Mouse (Mus musculus) spleen, postnatal 14 days (tissue): ENCODE results near the gene Caly.

ENCODE experiments used
- DNase-seq, 2 experiments: peaks; one replicate each; pipeline ENCODE4 v3.0.0; 2021 to 2022; ENCODE audit warnings: low spot score in 2 of 2

Gene Caly

DNA sequence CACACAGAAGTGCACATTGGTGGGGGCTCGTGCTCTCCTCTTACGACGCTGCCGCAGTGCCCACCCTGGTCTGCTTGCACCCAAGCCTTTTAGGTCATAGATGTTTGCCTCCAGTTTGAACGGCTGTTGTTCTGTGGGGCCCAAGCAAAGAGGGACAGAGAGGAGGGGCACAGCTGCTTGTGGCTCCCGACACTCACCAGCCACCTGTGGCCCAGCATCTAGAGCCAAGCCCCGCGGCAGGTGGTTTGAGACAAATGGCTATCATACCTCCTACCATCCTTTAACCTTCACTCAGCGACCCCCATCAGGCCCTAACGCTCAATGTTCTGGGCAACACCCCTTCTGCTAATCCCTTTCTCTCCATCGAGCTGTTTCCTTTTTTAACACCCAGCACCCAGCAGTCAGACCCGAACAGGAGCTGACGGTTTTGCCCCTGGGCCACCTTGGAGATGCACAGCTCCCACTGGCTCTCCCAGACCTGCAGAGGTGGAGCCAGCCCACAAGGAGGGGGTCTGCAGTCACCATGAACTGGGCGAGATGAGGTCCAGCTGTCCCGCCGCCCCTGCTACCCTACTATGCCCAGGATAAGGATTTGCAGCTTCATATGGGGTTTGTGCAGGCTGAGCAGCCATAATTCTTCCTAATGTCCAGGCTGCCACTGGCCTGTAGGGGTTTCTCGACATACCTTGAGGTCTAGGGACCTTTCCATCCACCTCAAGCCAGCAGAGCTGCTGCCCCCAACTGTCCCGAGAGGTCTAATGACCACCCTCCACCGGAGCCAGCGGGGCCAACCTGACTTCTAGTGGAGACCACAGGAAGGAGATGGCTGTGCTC is 723 bp downstream of the Caly start:
- DNase-seq = no peak

DNA sequence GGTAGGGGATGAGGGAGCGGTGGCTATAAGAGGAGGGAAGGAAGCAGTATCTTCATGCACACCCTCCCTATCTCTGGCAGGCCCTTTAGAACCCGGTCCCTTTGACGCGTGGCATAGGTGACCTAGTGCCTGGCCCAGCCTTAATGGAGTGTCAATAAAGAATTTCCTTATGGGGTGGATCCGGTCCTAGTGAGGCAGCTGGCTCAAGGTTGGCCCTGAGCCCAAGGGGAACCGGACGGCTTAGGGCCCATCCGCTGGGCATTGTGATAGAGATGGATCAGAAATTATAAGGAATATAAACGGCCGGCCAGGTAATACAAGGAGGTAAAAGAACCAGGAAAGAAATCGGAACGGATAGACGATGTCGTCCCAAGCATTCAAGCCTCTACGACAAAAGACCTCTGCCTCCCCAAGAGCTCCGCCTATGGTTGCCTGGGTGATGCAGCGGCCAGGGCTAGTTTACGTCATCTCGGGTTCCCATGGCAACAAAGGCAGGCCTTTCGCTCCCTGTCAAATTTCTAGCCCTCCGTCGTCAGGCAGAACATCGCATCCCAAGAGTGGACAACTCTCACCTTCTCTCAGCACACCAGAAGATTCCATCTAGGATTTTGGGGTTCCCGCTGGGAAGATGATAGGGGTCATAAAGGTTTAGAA is 1.7 kb downstream of the Caly start:
- no peak for DNase-seq

DNA sequence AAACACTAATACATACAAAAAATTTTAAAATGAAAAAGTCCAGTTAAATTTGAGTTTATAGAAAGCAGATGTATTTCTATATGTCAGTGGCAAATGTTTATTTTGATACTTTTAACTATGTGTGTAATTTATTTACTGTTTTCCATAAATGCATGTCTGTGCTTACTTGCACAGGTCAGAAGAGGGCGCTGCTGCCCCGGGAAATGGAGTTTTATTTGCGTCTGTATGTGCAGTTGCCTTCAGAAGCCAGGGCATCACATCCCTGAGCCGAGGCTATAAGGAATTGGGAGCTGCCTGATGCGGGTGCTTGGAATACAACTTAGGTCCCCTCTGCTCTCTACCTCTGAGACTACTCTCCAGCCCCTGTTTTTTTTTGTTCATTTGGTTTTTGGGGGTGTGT is 3.6 kb downstream of the Caly start:
- DNase-seq = peak in 1 of 2 experiments; percentile 36

GRCm38 (mm10) chr7:140077698-140078097 is 4.7 kb downstream of the Caly start:
- DNase-seq = no peak

- DNase-seq = no peak
Measured at GRCm38 (mm10) chr7:140070042-140070711, 12.2 kb downstream of the Caly start.

GRCm38 (mm10) chr7:140067397-140067796 is 15.0 kb downstream of the Caly start:
- no peak for DNase-seq

DNA sequence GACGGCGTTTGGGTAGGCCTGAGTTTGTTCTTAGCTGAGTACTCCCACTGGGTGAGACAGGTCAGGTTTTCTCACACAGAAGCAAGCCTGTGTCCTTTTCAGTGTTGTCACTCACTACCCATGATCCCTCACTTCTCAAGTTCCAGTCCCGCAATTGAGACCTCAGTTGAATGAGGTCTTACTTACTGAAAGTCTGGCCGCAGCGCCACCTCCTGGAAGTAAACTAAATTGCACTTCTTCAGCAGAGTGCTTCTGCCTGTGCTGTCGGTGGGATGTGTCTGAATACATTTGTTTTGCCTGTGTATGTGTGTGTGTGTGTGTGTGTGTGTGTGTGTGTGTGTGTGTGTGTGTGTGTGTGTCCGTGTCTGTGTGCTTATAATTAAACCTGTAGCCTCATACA is 19.3 kb downstream of the Caly start:
- DNase-seq = peak in 1 of 2 experiments; percentile 48

DNA sequence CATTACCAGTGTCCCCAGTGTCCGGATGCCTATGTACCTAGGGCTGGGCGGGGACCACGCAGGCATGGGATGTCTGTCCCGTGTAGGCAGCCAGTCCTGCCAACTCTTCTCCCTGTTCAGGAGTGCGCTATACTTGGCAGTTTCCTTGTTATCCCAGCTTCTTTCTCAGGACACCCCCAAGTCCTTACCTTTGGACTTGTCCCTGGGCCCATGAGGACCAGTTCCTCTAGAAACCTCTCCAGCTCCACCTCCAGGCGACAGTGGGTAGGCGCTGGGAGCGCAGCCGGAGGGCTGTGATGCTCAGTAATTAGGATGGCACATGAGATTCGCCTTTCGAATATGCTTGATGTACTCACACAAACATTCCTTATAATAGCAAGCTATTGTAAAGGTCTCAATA is 20.0 kb downstream of the Caly start:
- DNase-seq = no peak

DNA sequence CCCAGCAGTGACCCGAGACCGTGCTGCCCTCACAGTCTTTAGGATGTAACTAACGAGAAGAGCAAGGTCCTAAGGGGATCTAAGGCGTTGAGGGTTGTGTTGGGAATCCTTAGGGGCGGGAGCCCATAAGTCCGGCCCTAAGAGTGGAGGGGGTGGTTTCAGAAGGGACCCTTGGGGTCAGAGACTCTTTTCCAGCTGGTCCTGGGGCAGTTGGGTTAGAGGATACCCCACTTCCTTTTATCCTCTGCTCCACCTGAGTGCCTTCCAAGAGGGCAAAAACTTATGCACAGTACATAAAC is 20.6 kb downstream of the Caly start:
- DNase-seq = no peak

GRCm38 (mm10) chr7:140060936-140061831 is 21.2 kb downstream of the Caly start:
- DNase-seq = no peak

- no peak for DNase-seq
Measured at GRCm38 (mm10) chr7:140059601-140060000, 22.7 kb downstream of the Caly start.

- no peak for DNase-seq
Measured at GRCm38 (mm10) chr7:140058528-140058927, 23.8 kb downstream of the Caly start.

DNA sequence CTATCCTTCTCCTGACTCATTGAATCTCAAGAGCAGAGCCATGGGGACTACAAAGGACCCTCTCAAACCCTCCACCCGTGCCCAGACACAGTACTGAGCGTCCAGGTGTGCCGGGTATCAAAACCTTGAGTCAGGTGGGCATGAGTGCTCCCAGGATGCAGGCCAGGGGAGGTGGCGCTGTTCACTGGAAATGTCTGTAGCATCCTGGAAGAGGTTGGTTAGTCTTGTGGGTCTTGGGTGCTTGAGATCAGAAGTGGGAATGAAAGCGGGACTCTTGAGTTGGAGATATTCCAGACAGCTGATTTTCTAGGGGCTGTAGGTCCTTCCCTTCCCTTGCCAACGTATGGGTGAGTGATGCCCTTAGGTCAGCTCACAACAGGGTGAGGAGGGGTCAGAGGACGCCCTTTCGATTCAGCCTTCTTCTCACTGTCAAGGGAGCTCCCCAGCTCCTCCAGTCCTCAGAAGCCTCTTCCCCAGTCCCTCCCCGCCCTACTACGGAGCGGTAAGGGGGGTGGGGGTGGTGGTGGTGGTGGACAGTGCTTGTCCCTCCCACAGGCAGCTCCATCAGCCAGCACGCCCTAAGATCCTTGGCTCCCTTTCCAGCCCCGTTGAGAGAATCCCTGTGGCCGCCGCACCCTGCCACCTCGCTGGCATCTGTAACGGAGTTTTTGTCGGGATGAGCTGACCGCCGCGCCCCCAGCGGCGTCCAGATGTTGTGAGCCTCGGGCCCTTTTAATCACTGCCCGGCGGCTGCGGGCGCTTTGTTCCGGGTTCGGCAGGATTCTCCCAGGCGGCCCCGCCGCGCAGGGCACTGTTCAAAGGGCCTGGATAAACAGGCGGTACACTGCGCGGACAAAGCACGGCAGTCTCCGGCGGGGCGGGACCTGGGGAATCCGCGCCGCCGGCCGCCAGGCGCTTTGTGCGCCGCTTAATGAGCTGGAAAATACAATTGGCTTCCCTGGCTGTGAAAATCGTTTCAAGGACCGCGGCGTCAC is 24.6 kb downstream of the Caly start:
- no peak for DNase-seq

DNA sequence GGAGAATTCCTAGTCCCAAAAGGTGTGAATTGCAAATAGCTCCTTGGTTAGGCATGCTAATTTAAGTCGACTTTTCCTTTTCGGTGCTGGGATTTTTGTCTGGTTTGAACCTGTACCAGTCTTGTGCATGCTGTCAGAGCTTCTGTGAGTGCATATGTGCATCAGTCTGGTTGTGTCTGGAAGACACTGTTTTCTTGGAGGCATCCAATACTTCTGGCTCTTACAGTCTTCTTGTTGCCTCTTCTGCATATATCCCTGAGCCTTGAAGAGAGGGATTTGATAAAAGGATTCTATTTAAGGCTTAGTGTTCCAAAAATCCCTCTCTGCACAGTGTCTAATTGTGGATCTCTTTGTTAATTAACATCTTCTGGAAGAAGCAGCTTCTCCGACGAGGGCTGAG is 28.2 kb downstream of the Caly start:
- DNase-seq = no peak

GRCm38 (mm10) chr7:140049115-140049689 is 33.1 kb downstream of the Caly start:
- no peak for DNase-seq

- DNase-seq = no peak
Measured at GRCm38 (mm10) chr7:140048361-140049114, 33.8 kb downstream of the Caly start, which contains the start of gene Msx3. TSS of gene Msx3 (minus strand) at chr7:140049089.

DNA sequence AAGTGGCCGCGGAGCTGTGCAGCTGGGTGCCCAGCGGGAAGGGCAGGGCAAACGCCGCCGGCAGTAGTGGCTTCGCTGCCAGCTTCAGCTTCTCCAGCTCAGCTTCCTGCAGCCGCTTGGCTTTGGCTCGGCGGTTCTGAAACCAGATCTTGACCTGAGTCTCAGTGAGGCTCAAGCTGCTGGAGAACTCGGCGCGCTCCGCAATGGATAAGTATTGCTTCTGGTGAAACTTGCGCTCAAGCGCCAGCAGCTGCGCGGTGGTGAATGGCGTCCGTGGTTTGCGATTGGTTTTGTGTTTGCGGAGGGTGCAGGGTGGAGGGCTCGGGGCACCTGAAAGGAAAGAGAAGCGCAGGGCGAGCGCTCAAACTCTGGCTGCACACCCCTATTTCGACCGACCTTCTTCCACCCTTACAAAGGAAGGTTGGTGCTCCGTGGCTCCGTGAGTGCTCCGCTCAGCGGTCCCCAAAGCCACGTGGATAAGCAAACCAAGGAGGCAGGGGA is 34.5 kb downstream of the Caly start:
- no peak for DNase-seq

DNA sequence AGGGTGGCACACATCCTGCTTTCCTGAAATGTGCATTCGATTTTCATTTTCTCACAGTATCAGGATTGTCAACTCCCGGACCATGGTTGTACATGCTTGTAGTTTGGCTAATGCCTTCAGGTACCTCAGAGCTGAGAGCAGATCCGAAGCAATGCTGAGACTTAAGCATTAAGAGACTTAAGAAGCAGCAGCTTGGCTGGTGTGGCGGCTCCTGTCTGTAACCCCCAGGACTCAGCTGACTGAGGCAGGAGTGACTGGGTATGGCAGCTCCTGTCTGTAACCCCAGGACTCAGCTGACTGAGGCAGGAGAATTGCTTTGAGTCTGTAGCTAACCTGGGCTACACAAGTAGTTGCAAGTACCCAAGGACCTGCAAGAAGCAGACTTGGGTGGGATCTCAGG is 36.8 kb downstream of the Caly start:
- no peak for DNase-seq

DNA sequence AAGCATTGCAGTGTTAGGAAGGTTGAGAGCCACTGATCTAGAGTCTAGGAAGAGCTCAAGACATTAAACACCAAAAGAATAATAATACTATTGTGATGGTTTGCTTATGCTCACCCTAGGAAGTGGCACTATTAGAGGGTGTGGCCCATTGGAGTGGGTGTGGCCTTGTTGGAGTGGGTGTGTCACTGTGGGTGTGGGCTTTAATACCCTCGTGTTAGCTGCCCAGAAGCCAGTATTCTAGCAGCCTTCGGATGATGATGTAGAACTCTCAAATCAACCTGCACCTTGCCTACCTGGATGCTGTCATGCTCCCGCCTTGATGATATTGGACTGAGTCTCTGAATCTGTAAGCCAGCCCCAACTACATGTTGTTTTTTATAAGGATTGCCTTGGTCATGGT is 39.6 kb downstream of the Caly start:
- DNase-seq = no peak
